Mouse (Mus musculus) c-Kit-negative CD71-positive TER-119-positive erythroid progenitor cells, embryonic 14.5 days (primary cell): ENCODE results near the gene Il17rb.

Source experiments
- DNase-seq: peaks from one replicate; pipeline ENCODE4 v3.0.0-alpha.2; 2013; ENCODE audit warnings: low read depth, low spot score

Gene Il17rb

GRCm38 (mm10) chr14:30016666-30017065, 8.0 kb upstream of the Il17rb start:
- DNase-seq: no peak

GRCm38 (mm10) chr14:30015008-30015407, 6.3 kb upstream of the Il17rb start:
- DNase-seq: no peak

- DNase-seq: no peak
Observed at GRCm38 (mm10) chr14:30014487-30014886, 5.8 kb upstream of the Il17rb start.

- no peak for DNase-seq
Observed at GRCm38 (mm10) chr14:30011886-30012560, 3.3 kb upstream of the Il17rb start.

GRCm38 (mm10) chr14:30009864-30010560, 1.3 kb upstream of the Il17rb start:
- no peak for DNase-seq

- no peak for DNase-seq
Observed at GRCm38 (mm10) chr14:29999475-29999811, 9.3 kb downstream of the Il17rb start.

GRCm38 (mm10) chr14:29998747-29999474, 9.8 kb downstream of the Il17rb start:
- no peak for DNase-seq

- no peak for DNase-seq
Observed at GRCm38 (mm10) chr14:29997345-29997744, 11.4 kb downstream of the Il17rb start.

GRCm38 (mm10) chr14:29996000-29996751, 12.5 kb downstream of the Il17rb start:
- no peak for DNase-seq

GRCm38 (mm10) chr14:29994976-29995375, 13.7 kb downstream of the Il17rb start:
- DNase-seq: no peak

GRCm38 (mm10) chr14:29988337-29988736, 20.4 kb downstream of the Il17rb start:
- no peak for DNase-seq

- DNase-seq: no peak
Observed at GRCm38 (mm10) chr14:29987739-29988138, 21.0 kb downstream of the Il17rb start.

- no peak for DNase-seq
Observed at GRCm38 (mm10) chr14:29987276-29987675, 21.4 kb downstream of the Il17rb start.

GRCm38 (mm10) chr14:29986096-29986495, 22.6 kb downstream of the Il17rb start:
- no peak for DNase-seq

GRCm38 (mm10) chr14:29980447-29981205, 28.1 kb downstream of the Il17rb start:
- no peak for DNase-seq

GRCm38 (mm10) chr14:29978254-29979204, 30.2 kb downstream of the Il17rb start, which contains the start of gene Actr8:
Gene Actr8, plus strand, starts transcription at chr14:29978337.
- peak; percentile 70 for DNase-seq

- DNase-seq: no peak
Observed at GRCm38 (mm10) chr14:29976927-29977326, 31.8 kb downstream of the Il17rb start.

- DNase-seq: no peak
Observed at GRCm38 (mm10) chr14:29971993-29972392, 36.7 kb downstream of the Il17rb start.

- DNase-seq: no peak
Observed at GRCm38 (mm10) chr14:29971446-29971845, 37.2 kb downstream of the Il17rb start.
